17 mouse cellular contexts compared by ENCODE assay signal in the genomic region with DNA sequence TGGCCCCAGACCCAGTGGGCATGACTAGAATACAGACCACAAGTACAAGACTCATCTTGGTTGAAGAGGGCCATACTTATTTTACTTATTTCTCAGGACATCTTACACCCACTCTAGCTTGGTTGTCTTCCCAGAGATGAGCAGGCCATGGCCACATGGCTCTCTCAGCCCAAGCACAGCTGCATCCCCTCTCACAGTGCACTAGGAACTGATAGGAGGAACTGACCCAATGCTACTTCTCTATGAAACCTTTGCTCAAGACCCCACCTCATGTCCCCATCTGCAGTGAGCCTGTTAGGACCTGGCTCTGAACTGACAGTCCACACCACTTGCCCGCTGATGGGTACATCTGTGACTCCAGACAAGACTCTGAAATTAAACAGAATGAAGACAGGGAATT.
DNase-seq lines count a peak whose midpoint lies in the region; TF ChIP-seq lines count a peak whose summit lies in the region.
"Had no signal": no experiment of that assay in that cellular context is flagged by ENCODE, and none has a peak within 500 bp of the region (broad histone marks: within the 10 kb centered on the region; RNA-seq: fewer than 3 reads in every experiment).

No protein-coding gene starts in this region.

- TF ChIP-seq CTCF in bone marrow, adult 2 months (IDR thresholded peaks at IDR 0.05; ENCODE audit: control insufficient read depth, insufficient read depth, low read length) = no peak
- TF ChIP-seq CTCF in cortical plate, adult 2 months (IDR thresholded peaks at IDR 0.05; ENCODE audit: extremely low read depth, insufficient read depth, low read length) = no peak
- TF ChIP-seq CTCF in small intestine, adult 2 months (IDR thresholded peaks at IDR 0.05; ENCODE audit: extremely low read depth, insufficient read length, insufficient replicate concordance, low read depth, low read length) = no peak
- no peak for TF ChIP-seq CTCF in cerebellum, adult 2 months (IDR thresholded peaks at IDR 0.05; ENCODE audit: borderline replicate concordance, insufficient read depth, low read depth, low read length)

- no peaks in the 10 kb centered on the region for H3K27me3 ChIP-seq in small intestine, adult 2 months (ENCODE audit: control insufficient read depth, insufficient read depth, low read length)
- H3K27me3 ChIP-seq in cerebellum, adult 2 months (ENCODE audit: control insufficient read depth, insufficient read depth, low read length) = no peaks in the 10 kb centered on the region
- H3K27me3 ChIP-seq: heart, embryonic 15.5 days; hindbrain, embryonic 12.5 days; megakaryocyte, embryonic 14.5 days had no signal

- 40% methylated on average over 1 of the region's 1 CpGs for WGBS in bone marrow, adult 2 months
- WGBS in small intestine, adult 2 months = 85% methylated on average over 1 of the region's 1 CpGs
- WGBS in cerebellum, adult 2 months = 100% methylated on average over 1 of the region's 1 CpGs

- TF ChIP-seq POLR2A in bone marrow, adult 2 months (IDR thresholded peaks at IDR 0.05; ENCODE audit: borderline replicate concordance, control insufficient read depth, low read depth, low read length) = no peak
- no peak for TF ChIP-seq POLR2A in cortical plate, adult 2 months (IDR thresholded peaks at IDR 0.05; ENCODE audit: extremely low read depth, insufficient read depth, low read length)
- TF ChIP-seq POLR2A in small intestine, adult 2 months (IDR thresholded peaks at IDR 0.05; ENCODE audit: low read depth, low read length) = no peak
- no peak for TF ChIP-seq POLR2A in cerebellum, adult 2 months (IDR thresholded peaks at IDR 0.05; ENCODE audit: borderline replicate concordance, insufficient read depth, low read length)

- no peak overlapping the region for H3K4me3 ChIP-seq in bone marrow, adult 2 months (replicated peaks; ENCODE audit: control insufficient read depth, low read depth, low read length)
- H3K4me3 ChIP-seq in cortical plate, adult 2 months (ENCODE audit: insufficient read depth, low read length) = no peak overlapping the region
- H3K4me3 ChIP-seq in small intestine, adult 2 months (ENCODE audit: low read depth, low read length) = no peak overlapping the region
- no peak overlapping the region for H3K4me3 ChIP-seq in cerebellum, adult 2 months (replicated peaks; ENCODE audit: insufficient read depth, low read depth, low read length)
- H3K4me3 ChIP-seq: heart, embryonic 15.5 days; hindbrain, embryonic 12.5 days; megakaryocyte, embryonic 14.5 days had no signal

- H3K36me3 ChIP-seq in small intestine, adult 2 months (ENCODE audit: control insufficient read depth, insufficient read depth, low read length) = no peaks in the 10 kb centered on the region
- H3K36me3 ChIP-seq: heart, embryonic 15.5 days; hindbrain, embryonic 12.5 days had no signal

- DNase-seq in layer of hippocampus, adult 9-11 months = peak; percentile 84
- DNase-seq in layer of hippocampus, postnatal 14 days (ENCODE audit: low spot score in 2 of 2) = no peak
- DNase-seq in gastrocnemius, adult 8-10 months (ENCODE audit: low spot score in 2 of 2) = no peak
- DNase-seq in cerebellum, adult 2 months = no peak
- DNase-seq: adrenal gland, postnatal 14 days; cerebellum, postnatal 14 days; gastrocnemius, postnatal 36 days; kidney, adult 11 months; kidney, postnatal 14 days; lung, embryonic 14.5 days; right cerebral cortex, adult 18-20 months had no signal

- H3K27ac ChIP-seq in bone marrow, adult 2 months (ENCODE audit: control insufficient read depth, insufficient read depth, low read depth, low read length, poor library complexity) = peak overlapping the region; percentile 52; the same call in 1 of the 2 replicates
- 0 out of 2 replicates have a peak overlapping the region, but pooled peaks have one; percentile 12 for H3K27ac ChIP-seq in cortical plate, adult 2 months (ENCODE audit: insufficient read depth, low read length)
- H3K27ac ChIP-seq in small intestine, adult 2 months (ENCODE audit: insufficient read depth, low read depth, low read length) = peak overlapping the region; percentile 56
- H3K27ac ChIP-seq in cerebellum, adult 2 months (ENCODE audit: insufficient read depth, low read length) = no peak overlapping the region
- H3K27ac ChIP-seq: heart, embryonic 15.5 days; hindbrain, embryonic 12.5 days had no signal

- H3K4me1 ChIP-seq in bone marrow, adult 2 months (ENCODE audit: control insufficient read depth, insufficient read depth, low read length) = peaks cover 2% of the 10 kb centered on the region; the same call in 1 of the 2 replicates
- no peaks in the 10 kb centered on the region; the same call in 1 of the 2 replicates for H3K4me1 ChIP-seq in cortical plate, adult 2 months (ENCODE audit: control insufficient read depth, insufficient read depth, low read length)
- no peaks in the 10 kb centered on the region for H3K4me1 ChIP-seq in small intestine, adult 2 months (ENCODE audit: control insufficient read depth, insufficient read depth, insufficient read length, low read length)
- H3K4me1 ChIP-seq in cerebellum, adult 2 months (ENCODE audit: control insufficient read depth, insufficient read depth, low read length) = peaks cover 16% of the 10 kb centered on the region
- H3K4me1 ChIP-seq: heart, embryonic 15.5 days had no signal
